Mouse (Mus musculus): ENCODE results near the gene Mpeg1.

- TF ChIP-seq GATA1 (IDR thresholded peaks at IDR 0.05; ENCODE audit: borderline replicate concordance, low read length) (no peak), FLI1 (IDR thresholded peaks at IDR 0.05; ENCODE audit: low read length) (no peak)
Measured at GRCm38 (mm10) chr19:12478369-12478768, 17.8 kb downstream of the Mpeg1 start.

All from megakaryocyte, embryonic 14.5 days (primary cell).